Mouse (Mus musculus) erythroblast, embryonic 14.5 days (primary cell): ENCODE data around the gene Nr1d2.
"Not testable (repeated sequence)": the region's sequence is repeated elsewhere in the genome, so short reads cannot be mapped to it uniquely, and the experiment has no call there.

Experiments
- GATA1 ChIP-seq: IDR thresholded peaks from 2 replicates; pipeline ENCODE4 v1.6.1; 2012; ENCODE audit warnings: low read length, inconsistent platforms, mixed read lengths
- TAL1 ChIP-seq: IDR thresholded peaks from 3 replicates; pipeline ENCODE4 v1.6.1; 2012; ENCODE audit warnings: low read length, inconsistent platforms, mixed read lengths

GRCm38 (mm10) chr14:18229751-18230150, 9.2 kb downstream of the Nr1d2 start:
- not testable (repeated sequence) for TF ChIP-seq TAL1, GATA1
